Mouse (Mus musculus) megakaryocyte, embryonic 14.5 days (primary cell): ENCODE measurements around the gene Mgarp.

Source experiments
- FLI1 ChIP-seq: IDR thresholded peaks from 2 replicates; pipeline ENCODE4 v1.6.1; 2012; ENCODE audit warnings: low read length, inconsistent platforms, mixed read lengths
- GATA1 ChIP-seq: IDR thresholded peaks from 3 replicates; pipeline ENCODE4 v1.6.1; 2012; ENCODE audit warnings: mixed read lengths, low read length, inconsistent platforms, borderline replicate concordance

DNA sequence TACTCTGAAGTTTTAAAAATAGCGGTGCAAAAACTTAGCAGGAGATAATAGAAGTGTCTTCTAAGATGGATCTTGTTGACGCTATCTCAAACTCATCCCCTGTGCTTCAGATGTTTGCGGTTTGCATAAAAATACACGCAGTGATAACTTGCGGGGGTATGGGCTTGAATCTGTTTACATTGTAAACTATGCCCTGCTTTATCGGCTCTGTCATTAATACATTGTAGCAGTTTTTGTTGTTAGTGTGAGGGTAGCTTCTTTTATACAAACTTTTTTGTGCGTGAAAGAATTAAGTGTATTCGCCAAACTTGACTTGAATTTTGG lies 20.6 kb upstream of the Mgarp start:
- TF ChIP-seq GATA1 = no peak
- no peak for TF ChIP-seq FLI1
